Mouse (Mus musculus) MEL (cell line): ENCODE data around the gene 0610012G03Rik. TPM values are rescaled to one million over a fixed set of nuclear protein-coding genes. Genes with fewer than 3 reads are reported as not detected.
A peak's percentile ranks its signal among the peaks of the same experiment; 100 is the strongest.

Source experiments
- DNase-seq: peaks from one replicate; pipeline ENCODE4 v3.0.0; 2011; ENCODE audit warnings: low read depth, low spot score
- H3K27ac ChIP-seq: 2 replicates; pipeline ENCODE4 v1.5.1; 2012; ENCODE audit warnings: low read depth, mild to moderate bottlenecking, control low read depth, low read length, moderate library complexity; ENCODE audit not compliant: control insufficient read depth
- H3K27me3 ChIP-seq, 2 experiments: fragments of 150-350 bp in 1 of 2; sonication (generic) in 1 of 2; 2 replicates each; pipeline ENCODE4 v1.6.1; 2012; ENCODE audit warnings: low read length in 2 of 2, mild to moderate bottlenecking in 2 of 2, improper control_type of control experiment in 1 of 2, moderate library complexity in 1 of 2; ENCODE audit not compliant: insufficient read depth in 2 of 2, control insufficient read depth in 1 of 2
- H3K36me3 ChIP-seq, 2 experiments: 2 replicates each; pipeline ENCODE4 v1.6.1; 2012 to 2014; ENCODE audit warnings: low read length in 2 of 2, improper control_type of control experiment in 1 of 2, inconsistent platforms in 1 of 2, mild to moderate bottlenecking in 1 of 2; ENCODE audit not compliant: insufficient read depth in 2 of 2, control insufficient read depth in 1 of 2
- H3K4me1 ChIP-seq, 2 experiments: fragments of 150-350 bp in 1 of 2; sonication (generic) in 1 of 2; 2 replicates each; pipeline ENCODE4 v1.6.1; 2012; ENCODE audit warnings: low read length in 2 of 2, improper control_type of control experiment in 1 of 2, mild to moderate bottlenecking in 1 of 2; ENCODE audit not compliant: insufficient read depth in 2 of 2, control insufficient read depth in 1 of 2
- H3K4me3 ChIP-seq, 2 experiments: fragments of 150-350 bp in 1 of 2; sonication (generic) in 1 of 2; 2 replicates each; pipeline ENCODE4 v1.5.1; 2012; ENCODE audit warnings: low read depth in 2 of 2, low read length in 2 of 2, mild to moderate bottlenecking in 2 of 2, moderate library complexity in 2 of 2, control low read depth in 1 of 2, improper control_type of control experiment in 1 of 2; ENCODE audit not compliant: control insufficient read depth in 1 of 2, insufficient read depth in 1 of 2
- H3K79me2 ChIP-seq: 2 replicates; pipeline ENCODE4 v1.6.1; 2012; ENCODE audit warnings: mild to moderate bottlenecking, low read length, moderate library complexity; ENCODE audit not compliant: control insufficient read depth, poor library complexity, insufficient read depth
- H3K9ac ChIP-seq: 2 replicates; pipeline ENCODE4 v1.6.1; 2012; ENCODE audit warnings: low read depth, mild to moderate bottlenecking, control low read depth, low read length, moderate library complexity; ENCODE audit not compliant: control insufficient read depth, poor library complexity, severe bottlenecking
- H3K9me3 ChIP-seq: fragments of 150-350 bp; sonication (generic); replicated peaks from 2 replicates; pipeline ENCODE4 v1.6.1; 2012; ENCODE audit warnings: mild to moderate bottlenecking, low read length, improper control_type of control experiment, moderate library complexity; ENCODE audit not compliant: insufficient read depth
- CHD1 ChIP-seq: IDR thresholded peaks from 2 replicates; pipeline ENCODE4 v1.6.1; 2012; ENCODE audit warnings: low read depth, mild to moderate bottlenecking, inconsistent platforms, low read length, improper control_type of control experiment
- CTCF ChIP-seq, 3 experiments: IDR thresholded peaks in 2 of 3; conservative IDR thresholded peaks in 1 of 3; 2 replicates each; pipeline ENCODE4 v1.5.1; 2011 to 2012; ENCODE audit warnings: low read length in 3 of 3, low read depth in 2 of 3, mild to moderate bottlenecking in 2 of 3, improper control_type of control experiment in 1 of 3, inconsistent platforms in 1 of 3, mixed read lengths in 1 of 3, moderate library complexity in 1 of 3; ENCODE audit not compliant: control insufficient read depth in 1 of 3, insufficient read depth in 1 of 3, poor library complexity in 1 of 3, severe bottlenecking in 1 of 3
- E2F4 ChIP-seq: IDR thresholded peaks from 2 replicates; pipeline ENCODE4 v1.6.1; 2011; ENCODE audit warnings: low read depth, low read length, improper control_type of control experiment, borderline replicate concordance
- EP300 ChIP-seq, 2 experiments: IDR thresholded peaks; 2 replicates each; pipeline ENCODE4 v1.6.1; 2011; ENCODE audit warnings: improper control_type of control experiment in 2 of 2, low read length in 2 of 2, low read depth in 1 of 2, mild to moderate bottlenecking in 1 of 2
- ETS1 ChIP-seq: IDR thresholded peaks from 2 replicates; pipeline ENCODE4 v1.6.1; 2012; ENCODE audit warnings: low read depth, mild to moderate bottlenecking, inconsistent platforms, low read length, improper control_type of control experiment, moderate library complexity
- GATA1 ChIP-seq: IDR thresholded peaks from 2 replicates; pipeline ENCODE4 v1.6.1; 2011; ENCODE audit warnings: low read depth, low read length, improper control_type of control experiment
- JUND ChIP-seq: IDR thresholded peaks from 2 replicates; pipeline ENCODE4 v1.6.1; 2011; ENCODE audit warnings: low read depth, mild to moderate bottlenecking, improper control_type of control experiment, low read length
- MAX ChIP-seq: IDR thresholded peaks from 2 replicates; pipeline ENCODE4 v1.6.1; 2011; ENCODE audit warnings: low read length, improper control_type of control experiment
- MAZ ChIP-seq: IDR thresholded peaks from 2 replicates; pipeline ENCODE4 v1.6.1; 2012; ENCODE audit warnings: low read depth, mild to moderate bottlenecking, inconsistent platforms, low read length, improper control_type of control experiment
- MEF2A ChIP-seq: IDR thresholded peaks from 2 replicates; pipeline ENCODE4 v1.6.1; 2014; ENCODE audit warnings: low read depth, mild to moderate bottlenecking, inconsistent platforms, low read length, improper control_type of control experiment; ENCODE audit not compliant: poor library complexity, insufficient replicate concordance, severe bottlenecking; ENCODE audit errors: extremely low read depth
- MXI1 ChIP-seq: IDR thresholded peaks from 2 replicates; pipeline ENCODE4 v1.6.1; 2011; ENCODE audit warnings: mild to moderate bottlenecking, low read depth, low read length, improper control_type of control experiment
- MYB ChIP-seq: IDR thresholded peaks from 2 replicates; pipeline ENCODE4 v1.6.1; 2011; ENCODE audit warnings: mild to moderate bottlenecking, low read depth, low read length, improper control_type of control experiment
- MYC ChIP-seq: IDR thresholded peaks from 2 replicates; pipeline ENCODE4 v1.6.1; 2011; ENCODE audit warnings: low read depth, mild to moderate bottlenecking, low read length, improper control_type of control experiment, moderate library complexity
- NRF1 ChIP-seq: IDR thresholded peaks from 2 replicates; pipeline ENCODE4 v1.6.1; 2014; ENCODE audit warnings: low read depth, mild to moderate bottlenecking, inconsistent platforms, low read length, improper control_type of control experiment, moderate library complexity; ENCODE audit not compliant: poor library complexity, insufficient read depth, severe bottlenecking
- POLR2A ChIP-seq, 2 experiments: IDR thresholded peaks; 2 replicates each; pipeline ENCODE4 v1.6.1; 2011 to 2012; ENCODE audit warnings: low read length in 2 of 2, mild to moderate bottlenecking in 2 of 2, control low read depth in 1 of 2, improper control_type of control experiment in 1 of 2, low read depth in 1 of 2, moderate library complexity in 1 of 2; ENCODE audit not compliant: control insufficient read depth in 1 of 2, insufficient read depth in 1 of 2, poor library complexity in 1 of 2
- POLR2AphosphoS5 ChIP-seq: IDR thresholded peaks from 2 replicates; pipeline ENCODE4 v1.6.1; 2012; ENCODE audit warnings: low read depth, borderline replicate concordance, mild to moderate bottlenecking, inconsistent platforms, low read length, moderate library complexity, mixed read lengths
- RAD21 ChIP-seq: IDR thresholded peaks from 2 replicates; pipeline ENCODE4 v1.6.1; 2011; ENCODE audit warnings: mild to moderate bottlenecking, low read depth, low read length, improper control_type of control experiment
- RCOR1 ChIP-seq: IDR thresholded peaks from 2 replicates; pipeline ENCODE4 v1.6.1; 2012; ENCODE audit warnings: low read depth, mild to moderate bottlenecking, inconsistent platforms, low read length, improper control_type of control experiment
- TAL1 ChIP-seq: IDR thresholded peaks from 2 replicates; pipeline ENCODE4 v1.6.1; 2012; ENCODE audit warnings: mild to moderate bottlenecking, inconsistent platforms, low read length, moderate library complexity, mixed read lengths
- TBP ChIP-seq: IDR thresholded peaks from 2 replicates; pipeline ENCODE4 v1.8.0; 2011; ENCODE audit warnings: low read depth, low read length, improper control_type of control experiment
- TCF12 ChIP-seq: IDR thresholded peaks from 2 replicates; pipeline ENCODE4 v1.6.1; 2014; ENCODE audit warnings: low read depth, mild to moderate bottlenecking, inconsistent platforms, low read length, improper control_type of control experiment, moderate library complexity
- USF1 ChIP-seq: IDR thresholded peaks from 2 replicates; pipeline ENCODE4 v1.6.1; 2014; ENCODE audit warnings: low read depth, mild to moderate bottlenecking, inconsistent platforms, low read length, improper control_type of control experiment, moderate library complexity
- ZKSCAN1 ChIP-seq: IDR thresholded peaks from 2 replicates; pipeline ENCODE4 v1.6.1; 2012; ENCODE audit warnings: low read depth, mild to moderate bottlenecking, inconsistent platforms, low read length, improper control_type of control experiment, moderate library complexity
- ZMIZ1 ChIP-seq: IDR thresholded peaks from 2 replicates; pipeline ENCODE4 v1.6.1; 2012; ENCODE audit warnings: low read depth, mild to moderate bottlenecking, inconsistent platforms, low read length, improper control_type of control experiment, moderate library complexity
- ZNF384 ChIP-seq: IDR thresholded peaks from 2 replicates; pipeline ENCODE4 v1.6.1; 2012; ENCODE audit warnings: low read depth, mild to moderate bottlenecking, inconsistent platforms, low read length, improper control_type of control experiment
- polyA plus RNA-seq, 2 experiments: library from polyadenylated mRNA; stranded (reverse) in 1 of 2; unstranded in 1 of 2; fragments of >175 nt in 1 of 2; fragments of >200 nt in 1 of 2; gene quantifications; 2 replicates each; pipeline versions ENCODE4 v1.2.1 to v1.2.4; 2012; ENCODE audit warnings: low replicate concordance in 2 of 2, low read depth in 1 of 2; ENCODE audit not compliant: insufficient read length in 2 of 2, insufficient read depth in 1 of 2, missing spikeins in 1 of 2
- total RNA-seq: library from RNA; depleted of rRNA; stranded (reverse); fragments of 300-350 nt; gene quantifications from 2 replicates; pipeline ENCODE4 v1.2.3, GENCODE M21; 2012

0610012G03Rik gene
- total and polyA plus RNA-seq, 3 experiments: 41.9 to 56.2 TPM; not detected in 1

DNA sequence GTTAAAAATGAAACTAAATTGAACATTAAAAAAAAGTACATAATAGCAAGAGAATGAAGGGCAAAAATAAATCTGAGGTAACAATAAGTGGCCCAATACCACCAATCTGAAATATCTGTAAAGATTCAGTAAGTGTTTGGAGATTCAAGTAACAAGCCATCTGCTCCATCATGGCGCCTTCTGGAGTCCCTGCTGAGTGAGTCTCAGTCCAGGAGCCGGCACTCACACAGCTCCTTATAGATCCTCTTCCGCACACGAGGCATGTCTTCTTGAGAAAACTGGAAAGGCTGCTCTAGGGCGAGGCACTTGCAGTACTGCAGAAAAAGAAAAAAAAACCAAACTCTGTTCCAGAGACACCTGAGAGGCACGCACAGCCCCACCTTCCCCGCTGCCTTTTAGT, 14.9 kb upstream of the 0610012G03Rik start:
- no peak for DNase-seq
- Histone ChIP-seq H3K27me3 (no peaks in the 10 kb centered on the region), H3K9ac (no peak overlapping the region), H3K27ac (no peak overlapping the region), H3K36me3 (peaks cover 0 to 10% of the 10 kb centered on the region in 2 experiments; a peak in 2 of 4 replicates), H3K79me2 (no peaks in the 10 kb centered on the region), H3K4me1 (no peaks in the 10 kb centered on the region), H3K4me3 (no peak overlapping the region), H3K9me3 (no peaks in the 10 kb centered on the region)
- TF ChIP-seq GATA1 (no peak), NRF1 (no peak), MEF2A (no peak), ETS1 (no peak), MAZ (no peak), E2F4 (no peak), JUND (no peak), MYC (no peak), RAD21 (no peak), MAX (no peak), TCF12 (no peak), MYB (no peak), TBP (no peak), CTCF (IDR thresholded peaks at IDR 0.05 in 2 of 3, conservative IDR thresholded peaks at IDR 0.05 in 1 of 3; ENCODE audit: control insufficient read depth in 1 of 3, insufficient read depth in 1 of 3, low read depth in 2 of 3, low read length in 3 of 3, poor library complexity in 1 of 3, severe bottlenecking in 1 of 3) (no peak), RCOR1 (no peak)

DNA sequence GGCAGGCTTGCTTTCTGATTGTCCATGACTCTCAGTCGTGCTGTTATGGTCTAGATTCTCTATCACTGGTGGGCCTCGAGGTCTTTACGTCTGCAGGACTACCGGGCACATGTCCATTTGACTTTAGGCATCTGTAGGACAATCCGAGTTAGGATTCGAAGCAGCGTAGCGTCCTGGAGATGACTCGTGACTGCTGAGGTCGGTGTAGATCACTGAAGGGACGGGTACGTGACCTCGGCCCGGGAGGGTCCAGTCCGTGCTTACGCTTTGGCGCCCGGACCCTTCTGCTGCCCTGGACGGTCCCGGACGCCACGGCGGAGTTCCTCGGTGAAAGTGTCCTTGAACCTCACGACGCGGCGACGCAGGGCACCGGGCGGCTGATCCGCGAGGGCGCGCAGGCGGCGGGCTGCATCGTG, 385 bp downstream of the 0610012G03Rik start:
- no peak for TF ChIP-seq TAL1
- peak overlapping the region; percentile 90 for H3K9ac ChIP-seq

DNA sequence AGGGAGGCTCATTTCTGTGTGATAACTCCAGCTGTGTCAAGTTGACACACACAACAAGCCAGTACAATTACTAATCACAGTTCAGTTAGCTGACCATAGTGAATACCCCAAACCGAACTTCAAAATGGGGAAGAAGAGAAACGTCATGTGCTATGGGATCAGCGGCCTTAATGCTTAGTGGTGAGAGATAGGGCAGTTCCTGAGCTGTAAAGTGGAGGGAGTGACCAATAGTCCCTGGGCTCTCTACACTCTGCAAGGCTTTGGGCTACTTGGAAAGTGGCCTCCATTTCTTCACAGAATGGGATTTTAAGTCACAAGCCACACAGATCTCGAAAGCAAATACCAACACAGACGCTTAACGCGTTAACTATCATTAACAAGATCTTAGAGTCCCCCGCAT, 961 bp downstream of the 0610012G03Rik start:
- H3K4me3 ChIP-seq: peak overlapping the region; percentile 85 to 90
- no peak for TF ChIP-seq RAD21
- TF ChIP-seq ETS1: 0 out of 2 replicates have a peak, but pooled peaks have one; percentile 7
- TF ChIP-seq RCOR1: no peak
- 0 out of 2 replicates have a peak, but pooled peaks have one; percentile 13 for TF ChIP-seq JUND
- TF ChIP-seq POLR2A (IDR thresholded peaks at IDR 0.05; ENCODE audit: control insufficient read depth in 1 of 2, insufficient read depth in 1 of 2, low read depth in 1 of 2, low read length in 2 of 2, poor library complexity in 1 of 2): no peak
- TF ChIP-seq ZNF384: no peak
- TF ChIP-seq MXI1: no peak; the same call in 1 of the 2 replicates
- 0 out of 2 replicates have a peak, but pooled peaks have one; percentile 15 for TF ChIP-seq TBP
- 0 out of 2 replicates have a peak, but pooled peaks have one; percentile 47 for TF ChIP-seq CHD1
- TF ChIP-seq ZMIZ1: no peak
- TF ChIP-seq EP300 (IDR thresholded peaks at IDR 0.05; ENCODE audit: low read depth in 1 of 2, low read length in 2 of 2): peak in 1 of 2 experiments; percentile 21; a peak in 1 of 4 replicates
- TF ChIP-seq POLR2AphosphoS5: no peak
- TF ChIP-seq USF1: 0 out of 2 replicates have a peak, but pooled peaks have one; percentile 5
- TF ChIP-seq ZKSCAN1: no peak
- H3K79me2 ChIP-seq: peaks cover 60% of the 10 kb centered on the region
- peaks cover 2 to 13% of the 10 kb centered on the region in 2 experiments; a peak in 3 of 4 replicates for H3K36me3 ChIP-seq
- peaks cover 4 to 9% of the 10 kb centered on the region in 2 experiments; a peak in 3 of 4 replicates for H3K4me1 ChIP-seq
- peak overlapping the region; percentile 32 for H3K27ac ChIP-seq
- DNase-seq: peak; percentile 67
- no peaks in the 10 kb centered on the region for H3K9me3 ChIP-seq
- no peaks in the 10 kb centered on the region for H3K27me3 ChIP-seq
- peak overlapping the region; percentile 90 for H3K9ac ChIP-seq

More for the DNA sequence above, 385 bp downstream of the 0610012G03Rik start:
- no peaks in the 10 kb centered on the region for H3K27me3 ChIP-seq
- DNase-seq: peak; percentile 58
- no peaks in the 10 kb centered on the region for H3K9me3 ChIP-seq
- peak overlapping the region; percentile 85 to 90 for H3K4me3 ChIP-seq
- H3K79me2 ChIP-seq: peaks cover 63% of the 10 kb centered on the region
- peak overlapping the region; percentile 32 for H3K27ac ChIP-seq
- peaks cover 2 to 13% of the 10 kb centered on the region in 2 experiments; a peak in 3 of 4 replicates for H3K36me3 ChIP-seq
- peaks cover 4 to 9% of the 10 kb centered on the region in 2 experiments; a peak in 3 of 4 replicates for H3K4me1 ChIP-seq
